ENCODE assay signal across 8 mouse cellular contexts in the genomic region with DNA sequence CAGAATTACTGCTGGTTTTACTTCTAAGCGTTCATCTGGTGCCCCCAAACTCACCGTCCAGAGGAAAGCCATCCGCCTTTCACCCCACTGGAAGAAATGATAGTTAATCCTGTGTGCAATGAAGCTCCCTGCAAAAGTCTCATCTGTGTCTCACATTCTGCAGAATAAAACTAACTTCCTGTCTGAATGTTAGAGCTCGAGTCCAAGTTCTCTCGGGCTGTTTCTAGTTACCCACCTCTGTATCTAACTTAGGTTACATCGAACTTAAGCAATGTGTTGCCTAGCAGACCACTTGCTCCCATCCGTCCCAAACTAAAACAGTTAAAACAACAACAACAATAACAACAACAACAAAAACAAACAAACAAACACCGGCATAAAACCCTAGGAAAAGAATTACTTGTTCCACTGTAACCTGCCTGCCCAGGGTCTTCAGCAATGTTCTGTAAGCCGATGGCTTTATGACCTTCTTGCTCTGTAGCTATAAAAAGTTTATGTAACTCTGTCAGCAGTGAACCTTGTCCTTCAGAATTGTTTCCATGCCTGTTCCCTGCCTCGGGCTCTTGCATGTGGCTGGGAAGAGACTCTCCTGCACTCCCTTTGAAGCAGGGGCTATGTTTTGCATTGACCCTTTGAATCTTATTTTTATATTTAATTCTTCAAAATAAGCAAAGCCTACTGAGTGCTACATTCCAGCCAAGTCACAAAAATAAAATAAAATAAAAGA. TPM values are rescaled to one million over a fixed set of nuclear protein-coding genes. Genes with fewer than 3 reads are reported as not detected.
A peak's percentile ranks its signal among the peaks of the same experiment; 100 is the strongest.
DNase-seq lines count a peak whose midpoint lies in the region; ATAC-seq and TF ChIP-seq lines count a peak whose summit lies in the region.

No protein-coding gene starts in this region.

- ATAC-seq in heart, embryonic 11.5 days (replicated peaks; ENCODE audit: insufficient number of reproducible peaks, low FRiP score, low TSS enrichment): no peak
- no peak for ATAC-seq in hindbrain, postnatal 0 days
- no peak for ATAC-seq in liver, embryonic 16.5 days (ENCODE audit: low read depth)
- ATAC-seq in monocyte, adult 5-6 weeks (replicated peaks; ENCODE audit: insufficient number of reproducible peaks, low FRiP score, low TSS enrichment, poor library complexity, severe bottlenecking): no peak

- no peak for TF ChIP-seq CTCF in bone marrow, adult 2 months (IDR thresholded peaks at IDR 0.05; ENCODE audit: control insufficient read depth, insufficient read depth, low read length)
- no peak for TF ChIP-seq CTCF in hindbrain, postnatal 0 days (IDR thresholded peaks at IDR 0.05; ENCODE audit: low read depth)

- no peak for TF ChIP-seq POLR2A in bone marrow, adult 2 months (IDR thresholded peaks at IDR 0.05; ENCODE audit: borderline replicate concordance, control insufficient read depth, low read depth, low read length)

- no peaks in the 10 kb centered on the region for H3K27me3 ChIP-seq in heart, embryonic 11.5 days (ENCODE audit: control insufficient read depth, insufficient read depth, low read length)
- no peaks in the 10 kb centered on the region for H3K27me3 ChIP-seq in hindbrain, postnatal 0 days (ENCODE audit: insufficient read depth, low read length)
- no peaks in the 10 kb centered on the region for H3K27me3 ChIP-seq in liver, embryonic 16.5 days (ENCODE audit: control insufficient read depth, insufficient read depth, low read depth, low read length)

- H3K27ac ChIP-seq in heart, embryonic 11.5 days (ENCODE audit: low read depth, low read length): peak overlapping the region; percentile 85; the same call in 1 of the 2 replicates
- no peak overlapping the region for H3K27ac ChIP-seq in bone marrow, adult 2 months (ENCODE audit: control insufficient read depth, insufficient read depth, low read depth, low read length, poor library complexity)
- H3K27ac ChIP-seq in hindbrain, postnatal 0 days: no peak overlapping the region
- peak overlapping the region; percentile 70 for H3K27ac ChIP-seq in liver, embryonic 16.5 days (ENCODE audit: low read length)

- H3K9ac ChIP-seq in heart, embryonic 11.5 days (ENCODE audit: low read depth, low read length): peak overlapping the region; percentile 86
- H3K9ac ChIP-seq in hindbrain, postnatal 0 days (replicated peaks; ENCODE audit: low read length): peak overlapping the region; percentile 60
- H3K9ac ChIP-seq in liver, embryonic 16.5 days (ENCODE audit: low read depth, low read length): peak overlapping the region; percentile 37

- H3K4me3 ChIP-seq in heart, embryonic 11.5 days (ENCODE audit: low read depth, low read length): peak overlapping the region; percentile 80
- peak overlapping the region; percentile 92 for H3K4me3 ChIP-seq in bone marrow, adult 2 months (replicated peaks; ENCODE audit: control insufficient read depth, low read depth, low read length)
- peak overlapping the region; percentile 70 for H3K4me3 ChIP-seq in hindbrain, postnatal 0 days (ENCODE audit: low read length)
- peak overlapping the region; percentile 71 for H3K4me3 ChIP-seq in liver, embryonic 16.5 days (ENCODE audit: low read depth, low read length)

- DNase-seq in heart, adult 9 months (ENCODE audit: low spot score in 2 of 2): no peak
- no peak for DNase-seq in hindbrain, postnatal 0 days (ENCODE audit: low spot score)
- no peak for DNase-seq in cerebellum, postnatal 25 days
- no peak for DNase-seq in urinary bladder, postnatal 36 days (ENCODE audit: low spot score in 2 of 2)

- peak overlapping the region; percentile 68 for H3K4me2 ChIP-seq in heart, embryonic 11.5 days
- H3K4me2 ChIP-seq in hindbrain, postnatal 0 days (ENCODE audit: low read depth, low read length): peak overlapping the region; percentile 73
- peak overlapping the region; percentile 81 for H3K4me2 ChIP-seq in liver, embryonic 16.5 days (ENCODE audit: low read depth, low read length)

- 43% methylated on average over 10 of the region's 10 CpGs for WGBS in heart, embryonic 11.5 days (ENCODE audit: insufficient replicate concordance)
- 19% methylated on average over 10 of the region's 10 CpGs for WGBS in bone marrow, adult 2 months
- WGBS in hindbrain, postnatal 0 days: 58% methylated on average over 10 of the region's 10 CpGs
- 18% methylated on average over 10 of the region's 10 CpGs for WGBS in liver, embryonic 16.5 days (ENCODE audit: insufficient replicate concordance)

- H3K9me3 ChIP-seq in heart, embryonic 11.5 days (replicated peaks; ENCODE audit: control insufficient read depth, low read length): no peaks in the 10 kb centered on the region
- H3K9me3 ChIP-seq in hindbrain, postnatal 0 days (ENCODE audit: low read length): no peaks in the 10 kb centered on the region
- no peaks in the 10 kb centered on the region for H3K9me3 ChIP-seq in liver, embryonic 16.5 days (replicated peaks; ENCODE audit: control insufficient read depth, low read length)

- H3K36me3 ChIP-seq in heart, embryonic 11.5 days (ENCODE audit: control insufficient read depth, insufficient read depth, low read length): no peaks in the 10 kb centered on the region
- H3K36me3 ChIP-seq in hindbrain, postnatal 0 days (ENCODE audit: insufficient read depth, low read length): no peaks in the 10 kb centered on the region
- H3K36me3 ChIP-seq in liver, embryonic 16.5 days (ENCODE audit: control insufficient read depth, insufficient read depth): no peaks in the 10 kb centered on the region

- peaks cover 9% of the 10 kb centered on the region; the same call in 1 of the 2 replicates for H3K4me1 ChIP-seq in heart, embryonic 11.5 days (ENCODE audit: control insufficient read depth, insufficient read depth, low read length)
- H3K4me1 ChIP-seq in bone marrow, adult 2 months (ENCODE audit: control insufficient read depth, insufficient read depth, low read length): peaks cover 2% of the 10 kb centered on the region; the same call in 1 of the 2 replicates
- H3K4me1 ChIP-seq in hindbrain, postnatal 0 days (ENCODE audit: insufficient read depth, low read length): peaks cover 9% of the 10 kb centered on the region; the same call in 1 of the 2 replicates
- peaks cover 12% of the 10 kb centered on the region for H3K4me1 ChIP-seq in liver, embryonic 16.5 days (ENCODE audit: control insufficient read depth, low read depth, low read length)

RNA-seq across cellular contexts. Expression of a gene that starts 0.6 kb away (rescaled TPM):
- polyA plus RNA-seq in heart, embryonic 11.5 days (2014; fragmentation: Nextera tagmentation; extraction: Ambion mirVana): 142 and 174 TPM in 2 replicates
- polyA plus RNA-seq in bone marrow, adult 2 months (2011; ENCODE audit: insufficient read depth, insufficient read length, low replicate concordance, missing spikeins): 13.9 and 22.7 TPM in 2 replicates
- total RNA-seq in hindbrain, postnatal 0 days (2014; rRNA removed): 25.0 and 27.6 TPM in 2 replicates
- 46.3 and 50.9 TPM in 2 replicates for polyA plus RNA-seq in hindbrain, postnatal 0 days (2015; fragmentation: Nextera tagmentation; extraction: Ambion mirVana)
- polyA plus RNA-seq in liver, embryonic 16.5 days (2015; fragmentation: Nextera tagmentation; extraction: Ambion mirVana): 122 and 150 TPM in 2 replicates
- total RNA-seq in monocyte, adult 5-6 weeks (2017): 12.7 to 23.1 TPM (median 17.3 TPM) in 3 replicates

RNA-seq across cellular contexts. Expression of a gene that starts 30.5 kb away (rescaled TPM):
- 8.1 and 8.4 TPM in 2 replicates for polyA plus RNA-seq in heart, embryonic 11.5 days (2014; fragmentation: Nextera tagmentation; extraction: Ambion mirVana)
- polyA plus RNA-seq in bone marrow, adult 2 months (2011; ENCODE audit: insufficient read depth, insufficient read length, low replicate concordance, missing spikeins): 0.36 and 1.1 TPM in 2 replicates
- total RNA-seq in hindbrain, postnatal 0 days (2014; rRNA removed): 16.7 and 24.5 TPM in 2 replicates
- polyA plus RNA-seq in hindbrain, postnatal 0 days (2015; fragmentation: Nextera tagmentation; extraction: Ambion mirVana): 13.7 and 14.5 TPM in 2 replicates
- 0.14 and 0.26 TPM in 2 replicates for polyA plus RNA-seq in liver, embryonic 16.5 days (2015; fragmentation: Nextera tagmentation; extraction: Ambion mirVana)
- total RNA-seq in monocyte, adult 5-6 weeks (2017): 0.39 TPM in 1 of 3 replicates, not detected in the others

Comparison
In these comparisons a context has a peak if more than half of its experiments do, and no peak if none do; other contexts are left out.
1. H3K27ac ChIP-seq: peak in heart, embryonic 11.5 days (single experiment) and liver, embryonic 16.5 days (single experiment); none in bone marrow, adult 2 months (single experiment) and hindbrain, postnatal 0 days (single experiment).
2. Peak in every context shown above with its lines, with median percentiles within 50 percentile points of each other: H3K4me2 ChIP-seq, H3K4me3 ChIP-seq and H3K9ac ChIP-seq.